Mouse (Mus musculus) heart, embryonic 11.5 days (tissue): ENCODE results near the gene Cirbp. TPM values are rescaled to one million over a fixed set of nuclear protein-coding genes. Genes with fewer than 3 reads are reported as not detected.
A peak's percentile ranks its signal among the peaks of the same experiment; 100 is the strongest.

ENCODE experiments used
- ATAC-seq: fragments of 200-750 bp; cut with Nextera tagmentation; replicated peaks from 2 replicates; pipeline ENCODE4 v1.8.0; 2017; ENCODE audit warnings: moderate library complexity; ENCODE audit not compliant: insufficient number of reproducible peaks, low FRiP score, low TSS enrichment
- H3K27ac ChIP-seq: fragments of 300-500 bp; sonication (generic); 2 replicates; pipeline ENCODE4 v1.5.1; 2014; ENCODE audit warnings: mild to moderate bottlenecking, low read depth, low read length
- H3K27me3 ChIP-seq: fragments of 300-500 bp; sonication (generic); 2 replicates; pipeline ENCODE4 v1.6.1; 2014; ENCODE audit warnings: mild to moderate bottlenecking, low read length, mixed read lengths; ENCODE audit not compliant: control insufficient read depth, insufficient read depth
- H3K36me3 ChIP-seq: fragments of 300-500 bp; sonication (generic); 2 replicates; pipeline ENCODE4 v1.6.1; 2014; ENCODE audit warnings: mild to moderate bottlenecking, low read length, moderate library complexity, mixed read lengths; ENCODE audit not compliant: control insufficient read depth, insufficient read depth
- H3K4me1 ChIP-seq: fragments of 300-500 bp; sonication (generic); 2 replicates; pipeline ENCODE4 v1.6.1; 2014; ENCODE audit warnings: low read length; ENCODE audit not compliant: control insufficient read depth, insufficient read depth
- H3K4me2 ChIP-seq: fragments of 300-500 bp; sonication (generic); 2 replicates; pipeline ENCODE4 v1.6.1; 2014; ENCODE audit warnings: mild to moderate bottlenecking, moderate library complexity
- H3K4me3 ChIP-seq: fragments of 300-500 bp; sonication (generic); 2 replicates; pipeline ENCODE4 v1.5.1; 2014; ENCODE audit warnings: low read depth, low read length
- H3K9ac ChIP-seq: fragments of 300-500 bp; sonication (generic); 2 replicates; pipeline ENCODE4 v1.6.1; 2014; ENCODE audit warnings: mild to moderate bottlenecking, low read depth, low read length, moderate library complexity
- H3K9me3 ChIP-seq: fragments of 300-500 bp; sonication (generic); replicated peaks from 2 replicates; pipeline ENCODE4 v1.6.1; 2016; ENCODE audit warnings: low read length; ENCODE audit not compliant: control insufficient read depth
- WGBS: fragments of 180-500 bp; shearing (Covaris S2); extraction: QIAGEN DNeasy Blood & Tissue Kit; methylation state at CpG from one replicate; pipeline ENCODE4 v1.1.7; 2014; ENCODE audit not compliant: insufficient replicate concordance; 5-methylcytosine and 5-hydroxymethylcytosine counted together
- polyA plus RNA-seq: library from polyadenylated mRNA; unstranded; fragments of >200 nt; fragmentation: Nextera tagmentation; extraction: Ambion mirVana; gene quantifications from 2 replicates; pipeline ENCODE4 v1.2.1, GENCODE M21; 2014

Cirbp gene
- 49.1 and 52.7 TPM in 2 replicates for polyA plus RNA-seq

DNA sequence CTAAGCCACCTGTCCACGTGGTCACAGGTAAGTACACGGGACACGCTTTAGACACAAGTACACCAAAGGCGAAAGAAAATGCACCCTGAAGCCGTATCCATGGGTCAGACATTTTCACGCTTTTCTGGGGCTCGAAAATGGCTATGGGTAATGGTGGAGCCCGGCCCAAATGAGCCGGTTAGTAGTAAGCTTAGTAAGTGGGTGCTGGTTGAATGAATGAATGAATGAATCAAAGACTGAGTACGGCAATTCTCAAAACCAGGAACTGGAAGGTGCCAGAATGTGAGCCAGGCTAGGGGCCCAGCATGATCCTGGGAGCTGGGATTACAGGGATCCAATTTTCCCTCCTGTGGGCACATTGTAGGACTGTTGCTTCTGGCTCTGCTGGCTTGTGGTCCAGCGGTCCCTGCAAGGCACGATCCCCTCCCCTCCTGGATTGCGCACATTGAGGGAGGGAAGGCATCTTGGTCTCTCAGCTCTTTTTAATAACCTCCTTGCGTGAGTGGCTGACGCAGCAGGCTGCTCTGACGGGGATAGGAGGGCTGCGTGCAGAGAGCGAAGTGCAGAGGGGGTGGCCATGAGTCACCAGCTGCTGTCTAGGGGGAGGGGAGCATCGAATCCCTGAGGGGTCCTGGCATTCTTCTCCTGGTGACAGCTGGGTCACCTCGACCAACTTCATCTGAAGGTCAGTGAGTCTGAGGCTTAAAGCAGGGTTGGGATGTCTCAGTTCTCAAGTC lies at the start of gene Cirbp:
Cirbp (plus strand) TSS at position 594 of the 737 bp plus-strand sequence.
- no peaks in the 10 kb centered on the region for H3K27me3 ChIP-seq
- peak within 1 kb of the TSS; percentile 100 for H3K27ac ChIP-seq
- ATAC-seq: no peak
- WGBS: 11% methylated on average over 20 of the region's 20 CpGs
- H3K9ac ChIP-seq: peak within 1 kb of the TSS; percentile 72
- no peaks in the 10 kb centered on the region for H3K9me3 ChIP-seq
- peak within 1 kb of the TSS; percentile 46 for H3K4me3 ChIP-seq
- H3K4me1 ChIP-seq: peaks cover 68% of the 10 kb centered on the region
- H3K4me2 ChIP-seq: peak within 1 kb of the TSS; percentile 97
- peaks cover 9% of the 10 kb centered on the region for H3K36me3 ChIP-seq

GRCm38 (mm10) chr10:80116563-80116926 lies 49.2 kb upstream of the Cirbp start:
- peaks cover 24% of the 10 kb centered on the region for H3K4me1 ChIP-seq
- peak overlapping the region; percentile 73 for H3K27ac ChIP-seq
- H3K4me3 ChIP-seq: peak overlapping the region; percentile 94
- no peaks in the 10 kb centered on the region for H3K27me3 ChIP-seq
- WGBS: under 1% methylated on average over 27 of the region's 27 CpGs
- no peaks in the 10 kb centered on the region for H3K9me3 ChIP-seq
- 0 out of 2 replicates have a peak, but pooled peaks cover 2% of the 10 kb centered on the region for H3K36me3 ChIP-seq
- H3K4me2 ChIP-seq: peak overlapping the region; percentile 96
- ATAC-seq: no peak
- peak overlapping the region; percentile 94 for H3K9ac ChIP-seq

GRCm38 (mm10) chr10:80116927-80117691 lies 48.7 kb upstream of the Cirbp start:
- H3K27me3 ChIP-seq: no peaks in the 10 kb centered on the region
- peaks cover 24% of the 10 kb centered on the region for H3K4me1 ChIP-seq
- H3K36me3 ChIP-seq: peaks cover 7% of the 10 kb centered on the region; the same call in 1 of the 2 replicates
- H3K9me3 ChIP-seq: no peaks in the 10 kb centered on the region
- H3K4me3 ChIP-seq: peak overlapping the region; percentile 94
- no peak for ATAC-seq
- H3K9ac ChIP-seq: peak overlapping the region; percentile 94
- peak overlapping the region; percentile 96 for H3K4me2 ChIP-seq
- WGBS: 3% methylated on average over 30 of the region's 30 CpGs
- H3K27ac ChIP-seq: peak overlapping the region; percentile 73

DNA sequence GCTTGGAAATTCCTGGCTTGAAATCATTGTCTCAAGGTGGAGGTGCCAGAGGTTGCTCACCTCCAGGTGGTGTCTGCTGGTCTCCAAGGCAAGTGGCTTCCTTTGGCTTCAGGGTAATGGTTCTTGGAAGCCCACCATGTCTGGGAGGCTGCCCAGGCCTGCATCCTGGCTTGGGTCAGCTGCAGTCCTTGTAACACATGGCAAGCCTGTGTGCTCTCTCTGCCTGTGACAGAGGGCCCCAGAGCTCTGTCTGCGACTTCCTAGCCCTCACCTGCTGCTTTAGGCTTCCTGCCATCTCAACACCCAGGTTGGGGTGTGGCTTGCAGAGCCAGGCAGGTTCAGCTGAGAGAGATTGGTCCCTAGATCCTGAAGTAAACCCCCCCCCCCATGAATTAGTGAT lies 48.0 kb upstream of the Cirbp start:
- H3K27ac ChIP-seq: peak overlapping the region; percentile 73
- H3K4me1 ChIP-seq: peaks cover 24% of the 10 kb centered on the region
- peaks cover 8% of the 10 kb centered on the region; the same call in 1 of the 2 replicates for H3K36me3 ChIP-seq
- no peaks in the 10 kb centered on the region for H3K27me3 ChIP-seq
- peak overlapping the region; percentile 96 for H3K4me2 ChIP-seq
- H3K9me3 ChIP-seq: no peaks in the 10 kb centered on the region
- H3K4me3 ChIP-seq: peak overlapping the region; percentile 94
- WGBS: 59% methylated on average over 1 of the region's 1 CpGs
- H3K9ac ChIP-seq: peak overlapping the region; percentile 94
- no peak for ATAC-seq

GRCm38 (mm10) chr10:80118552-80118951 lies 47.2 kb upstream of the Cirbp start:
- Histone ChIP-seq H3K4me1 (peaks cover 24% of the 10 kb centered on the region), H3K27ac (no peak overlapping the region), H3K27me3 (no peaks in the 10 kb centered on the region), H3K9ac (peak overlapping the region; percentile 44), H3K4me3 (peak overlapping the region; percentile 94; the same call in 1 of the 2 replicates), H3K9me3 (no peaks in the 10 kb centered on the region), H3K36me3 (peaks cover 8% of the 10 kb centered on the region; the same call in 1 of the 2 replicates), H3K4me2 (peak overlapping the region; percentile 96)
- no peak for ATAC-seq
- 90% methylated on average over 6 of the region's 6 CpGs for WGBS

- Histone ChIP-seq H3K36me3 (peaks cover 13% of the 10 kb centered on the region), H3K4me1 (peaks cover 26% of the 10 kb centered on the region)
These were observed 45.6 kb upstream of the Cirbp start for GRCm38 (mm10) chr10:80120146-80120545.

GRCm38 (mm10) chr10:80121639-80122038 lies 44.1 kb upstream of the Cirbp start:
- Histone ChIP-seq H3K36me3 (peaks cover 24% of the 10 kb centered on the region), H3K4me2 (no peak overlapping the region), H3K27ac (no peak overlapping the region), H3K9ac (no peak overlapping the region), H3K9me3 (no peaks in the 10 kb centered on the region), H3K27me3 (no peaks in the 10 kb centered on the region), H3K4me3 (no peak overlapping the region), H3K4me1 (peaks cover 26% of the 10 kb centered on the region)
- ATAC-seq: no peak
- WGBS: 74% methylated on average over 2 of the region's 2 CpGs

More at GRCm38 (mm10) chr10:80120146-80120545, 45.6 kb upstream of the Cirbp start:
- no peak for ATAC-seq
- H3K9me3 ChIP-seq: no peaks in the 10 kb centered on the region
- H3K27me3 ChIP-seq: no peaks in the 10 kb centered on the region
- H3K27ac ChIP-seq: no peak overlapping the region
- H3K4me2 ChIP-seq: 0 out of 2 replicates have a peak overlapping the region, but pooled peaks have one; percentile 4
- H3K4me3 ChIP-seq: no peak overlapping the region
- 73% methylated on average over 2 of the region's 2 CpGs for WGBS
- H3K9ac ChIP-seq: no peak overlapping the region

DNA sequence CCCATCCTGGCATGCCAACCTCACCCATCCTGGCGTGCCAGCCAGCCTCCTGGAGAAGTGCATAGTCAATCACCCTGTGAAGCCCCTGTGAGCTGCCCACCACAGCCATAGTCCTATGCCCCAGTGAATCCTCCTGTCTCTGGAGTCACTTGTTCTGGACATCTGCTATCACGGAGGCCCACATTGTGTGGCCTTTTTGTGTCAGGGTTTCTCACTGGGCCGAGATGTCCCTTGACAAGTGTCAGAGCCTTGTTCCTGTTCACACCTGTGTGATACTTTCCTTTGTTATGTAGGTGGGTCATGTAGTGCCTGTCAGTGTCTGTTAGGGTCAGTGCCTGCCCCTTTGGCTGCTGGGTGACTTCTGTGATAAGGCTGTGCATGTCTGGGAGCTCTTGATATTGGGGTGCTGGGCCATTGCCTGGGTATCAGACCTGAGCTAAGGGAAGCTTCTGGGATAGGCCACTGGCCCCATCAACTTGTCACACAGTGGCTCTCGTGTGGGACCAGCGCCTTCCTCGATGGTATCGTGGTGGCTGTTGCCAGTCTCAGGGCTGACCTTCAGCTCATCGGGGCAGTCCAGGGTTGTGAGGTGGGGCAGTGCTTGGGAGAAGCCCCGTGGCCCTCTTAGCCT lies 41.7 kb upstream of the Cirbp start:
- Histone ChIP-seq H3K4me1 (peaks cover 6% of the 10 kb centered on the region), H3K4me3 (no peak overlapping the region), H3K4me2 (no peak overlapping the region), H3K9me3 (no peaks in the 10 kb centered on the region), H3K9ac (0 out of 2 replicates have a peak overlapping the region, but pooled peaks have one; percentile 46), H3K36me3 (peaks cover 41% of the 10 kb centered on the region), H3K27me3 (no peaks in the 10 kb centered on the region), H3K27ac (no peak overlapping the region)
- no peak for ATAC-seq
- 87% methylated on average over 9 of the region's 9 CpGs for WGBS
